ENCODE assay signal across 16 mouse cellular contexts in the genomic region with DNA sequence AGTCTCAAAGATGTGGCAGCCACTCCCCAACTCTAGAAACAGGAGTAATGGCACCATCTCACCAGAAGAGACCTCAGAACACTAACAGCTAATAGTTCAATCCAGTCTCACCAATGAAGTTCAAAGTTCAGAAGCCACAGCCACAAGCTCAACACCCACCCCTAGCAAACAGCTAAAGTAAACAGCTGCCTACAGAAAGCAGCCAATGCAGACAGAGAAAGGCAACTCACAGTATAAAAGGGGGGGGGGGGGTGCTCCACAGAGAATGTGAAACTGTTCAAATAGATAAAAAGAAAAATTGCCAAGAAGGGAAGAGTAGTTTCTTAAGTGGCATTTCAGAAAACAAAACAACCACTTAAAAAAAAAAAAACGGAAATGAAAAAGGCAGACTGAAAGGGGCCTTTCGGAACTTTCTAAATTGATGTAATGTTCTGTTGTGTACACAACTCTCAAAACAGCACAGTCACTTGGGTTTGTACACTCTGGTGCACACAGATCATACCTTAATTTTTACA. TPM values are rescaled to one million over a fixed set of nuclear protein-coding genes. Genes with fewer than 3 reads are reported as not detected.
DNase-seq lines count a peak whose midpoint lies in the region; ATAC-seq and TF ChIP-seq lines count a peak whose summit lies in the region.
"Had no signal": no experiment of that assay in that cellular context is flagged by ENCODE, and none has a peak within 500 bp of the region (broad histone marks: within the 10 kb centered on the region; RNA-seq: fewer than 3 reads in every experiment).

No protein-coding gene starts in this region.

- no peaks in the 10 kb centered on the region for H3K27me3 ChIP-seq in liver, adult 2 months (ENCODE audit: control insufficient read depth, insufficient read depth, low read length)
- no peaks in the 10 kb centered on the region for H3K27me3 ChIP-seq in G1E (ENCODE audit: insufficient read depth, low read length)
- no peaks in the 10 kb centered on the region for H3K27me3 ChIP-seq in intestine, embryonic 16.5 days (replicated peaks; ENCODE audit: control insufficient read depth, insufficient read depth, low read length)
- no peaks in the 10 kb centered on the region for H3K27me3 ChIP-seq in forebrain, embryonic 12.5 days
- H3K27me3 ChIP-seq in forebrain, embryonic 10.5 days (ENCODE audit: poor library complexity, severe bottlenecking) = no peaks in the 10 kb centered on the region
- no peaks in the 10 kb centered on the region for H3K27me3 ChIP-seq in midbrain, embryonic 11.5 days (ENCODE audit: control insufficient read depth, insufficient read depth, low read length)
- H3K27me3 ChIP-seq: embryonic facial prominence, embryonic 13.5 days; midbrain, embryonic 12.5 days; neural tube, embryonic 12.5 days had no signal

- no peaks in the 10 kb centered on the region for H3K9me3 ChIP-seq in G1E (replicated peaks)
- no peaks in the 10 kb centered on the region for H3K9me3 ChIP-seq in intestine, embryonic 16.5 days (ENCODE audit: control insufficient read depth, low read length)
- H3K9me3 ChIP-seq in forebrain, embryonic 12.5 days = no peaks in the 10 kb centered on the region
- no peaks in the 10 kb centered on the region for H3K9me3 ChIP-seq in forebrain, embryonic 10.5 days
- H3K9me3 ChIP-seq in midbrain, embryonic 11.5 days (ENCODE audit: control insufficient read depth, low read length) = no peaks in the 10 kb centered on the region
- H3K9me3 ChIP-seq: embryonic facial prominence, embryonic 13.5 days; midbrain, embryonic 12.5 days; neural tube, embryonic 12.5 days had no signal

- DNase-seq in liver, adult 2 months (ENCODE audit: extremely low read depth, low read depth, low spot score) = peak; percentile 94
- DNase-seq in liver = no peak
- no peak for DNase-seq in G1E (ENCODE audit: low spot score)
- DNase-seq in forebrain, embryonic 10.5 days (ENCODE audit: extremely low spot score, low spot score) = no peak
- DNase-seq in midbrain, embryonic 11.5 days (ENCODE audit: low spot score, missing footprints) = no peak
- DNase-seq: cerebellum, postnatal 14 days; gastrocnemius, postnatal 36 days; heart, postnatal 4 days; left cerebral cortex, postnatal 4 days had no signal

- H3K9ac ChIP-seq in liver, adult 2 months (ENCODE audit: low read depth, low read length) = no peak overlapping the region
- no peak overlapping the region for H3K9ac ChIP-seq in intestine, embryonic 16.5 days (ENCODE audit: low read depth, low read length)
- no peak overlapping the region for H3K9ac ChIP-seq in forebrain, embryonic 12.5 days
- no peak overlapping the region for H3K9ac ChIP-seq in midbrain, embryonic 11.5 days (ENCODE audit: low read length)
- H3K9ac ChIP-seq: embryonic facial prominence, embryonic 13.5 days; midbrain, embryonic 12.5 days; neural tube, embryonic 12.5 days had no signal

- H3K36me3 ChIP-seq in liver, adult 2 months (ENCODE audit: control insufficient read depth, insufficient read depth, low read length) = no peaks in the 10 kb centered on the region
- H3K36me3 ChIP-seq in G1E (replicated peaks) = peaks cover 20% of the 10 kb centered on the region
- H3K36me3 ChIP-seq in intestine, embryonic 16.5 days (ENCODE audit: control insufficient read depth, insufficient read depth, low read length) = no peaks in the 10 kb centered on the region
- no peaks in the 10 kb centered on the region for H3K36me3 ChIP-seq in forebrain, embryonic 12.5 days (replicated peaks)
- H3K36me3 ChIP-seq in forebrain, embryonic 10.5 days (replicated peaks) = no peaks in the 10 kb centered on the region
- no peaks in the 10 kb centered on the region for H3K36me3 ChIP-seq in midbrain, embryonic 11.5 days (ENCODE audit: control insufficient read depth, insufficient read depth, low read length)
- H3K36me3 ChIP-seq: embryonic facial prominence, embryonic 13.5 days; midbrain, embryonic 12.5 days; neural tube, embryonic 12.5 days had no signal

- H3K4me2 ChIP-seq in intestine, embryonic 16.5 days (ENCODE audit: low read depth, low read length) = no peak overlapping the region
- no peak overlapping the region for H3K4me2 ChIP-seq in forebrain, embryonic 12.5 days
- no peak overlapping the region for H3K4me2 ChIP-seq in midbrain, embryonic 11.5 days
- H3K4me2 ChIP-seq: embryonic facial prominence, embryonic 13.5 days; midbrain, embryonic 12.5 days; neural tube, embryonic 12.5 days had no signal

- TF ChIP-seq POLR2A in liver, adult 2 months (IDR thresholded peaks at IDR 0.05; ENCODE audit: extremely low read depth, insufficient read depth, low read length) = no peak

- 1% methylated on average over 2 of the region's 2 CpGs for WGBS in liver, adult 2 months
- 70% methylated on average over 2 of the region's 2 CpGs for WGBS in intestine, embryonic 16.5 days
- WGBS in forebrain, embryonic 12.5 days = 80% methylated on average over 2 of the region's 2 CpGs
- 87% methylated on average over 2 of the region's 2 CpGs for WGBS in forebrain, embryonic 10.5 days
- 89% methylated on average over 2 of the region's 2 CpGs for WGBS in midbrain, embryonic 11.5 days

- peak; percentile 64 for ATAC-seq in G1E (ENCODE audit: extremely low read depth, insufficient number of reproducible peaks, low FRiP score, poor library complexity, severe bottlenecking)
- ATAC-seq in intestine, embryonic 16.5 days = peak; percentile 82
- ATAC-seq in megakaryocyte-erythroid progenitor cell, adult 5-6 weeks (replicated peaks; ENCODE audit: low FRiP score, low TSS enrichment, poor library complexity, severe bottlenecking) = peak; percentile 55
- no peak for ATAC-seq in forebrain, embryonic 12.5 days (ENCODE audit: low FRiP score)
- no peak for ATAC-seq in midbrain, embryonic 11.5 days (ENCODE audit: low FRiP score)
- ATAC-seq: forebrain, embryonic 14.5 days had no signal

- no peak overlapping the region for H3K4me3 ChIP-seq in liver, adult 2 months (ENCODE audit: insufficient read depth, low read depth, low read length)
- no peak overlapping the region for H3K4me3 ChIP-seq in G1E (ENCODE audit: low read depth, low read length)
- no peak overlapping the region for H3K4me3 ChIP-seq in intestine, embryonic 16.5 days (ENCODE audit: low read length)
- no peak overlapping the region for H3K4me3 ChIP-seq in forebrain, embryonic 12.5 days (replicated peaks)
- H3K4me3 ChIP-seq in forebrain, embryonic 10.5 days = no peak overlapping the region
- H3K4me3 ChIP-seq in midbrain, embryonic 11.5 days (ENCODE audit: low read depth, low read length) = no peak overlapping the region
- H3K4me3 ChIP-seq: embryonic facial prominence, embryonic 13.5 days; midbrain, embryonic 12.5 days; neural tube, embryonic 12.5 days had no signal

- H3K79me2 ChIP-seq in liver, adult 2 months (ENCODE audit: control insufficient read depth, insufficient read depth, low read length) = peaks cover 40% of the 10 kb centered on the region; the same call in 1 of the 2 replicates

- H3K4me1 ChIP-seq in liver, adult 2 months (ENCODE audit: control insufficient read depth, insufficient read depth, low read length) = peaks cover 32% of the 10 kb centered on the region
- peaks cover 40% of the 10 kb centered on the region for H3K4me1 ChIP-seq in G1E (ENCODE audit: insufficient read depth, low read depth, low read length)
- H3K4me1 ChIP-seq in intestine, embryonic 16.5 days (ENCODE audit: control insufficient read depth, insufficient read depth, low read length) = peaks cover 7% of the 10 kb centered on the region
- H3K4me1 ChIP-seq in forebrain, embryonic 12.5 days = 0 out of 2 replicates have a peak, but pooled peaks cover 2% of the 10 kb centered on the region
- 0 out of 2 replicates have a peak, but pooled peaks cover 3% of the 10 kb centered on the region for H3K4me1 ChIP-seq in forebrain, embryonic 10.5 days
- no peaks in the 10 kb centered on the region for H3K4me1 ChIP-seq in midbrain, embryonic 11.5 days (ENCODE audit: control insufficient read depth, insufficient read depth, low read length)
- H3K4me1 ChIP-seq: midbrain, embryonic 12.5 days; neural tube, embryonic 12.5 days had no signal

- TF ChIP-seq CTCF in liver, adult 2 months (IDR thresholded peaks at IDR 0.05; ENCODE audit: low read depth, low read length) = no peak
- TF ChIP-seq CTCF in G1E (IDR thresholded peaks at IDR 0.05; ENCODE audit: low read depth, low read length) = no peak

- peak overlapping the region; percentile 84 for H3K27ac ChIP-seq in liver, adult 2 months (replicated peaks; ENCODE audit: insufficient read depth, low read depth, low read length)
- no peak overlapping the region for H3K27ac ChIP-seq in intestine, embryonic 16.5 days (ENCODE audit: low read length)
- H3K27ac ChIP-seq in forebrain, embryonic 12.5 days = no peak overlapping the region
- no peak overlapping the region for H3K27ac ChIP-seq in forebrain, embryonic 10.5 days
- no peak overlapping the region for H3K27ac ChIP-seq in midbrain, embryonic 11.5 days (ENCODE audit: low read depth, low read length)
- H3K27ac ChIP-seq: embryonic facial prominence, embryonic 13.5 days; midbrain, embryonic 12.5 days; neural tube, embryonic 12.5 days had no signal

RNA-seq across cellular contexts. Expression of gene Jak1, which starts 48.0 kb away (rescaled TPM):
- total RNA-seq in liver, adult 2 months (2014; rRNA removed) = 67.0 and 67.1 TPM in 2 replicates
- 19.2 and 21.7 TPM in 2 replicates for polyA plus RNA-seq in liver, adult 2 months (2012; rRNA removed)
- total RNA-seq in G1E (2014; fragmentation: Nextera tagmentation) (102 and 129 TPM in 2 replicates), G1E (2017) (71.6 and 89.5 TPM in 2 replicates)
- 253 and 263 TPM in 2 replicates for polyA plus RNA-seq in G1E (2012)
- polyA plus RNA-seq in intestine, embryonic 16.5 days (2015; fragmentation: Nextera tagmentation; extraction: Ambion mirVana) = 66.7 and 67.9 TPM in 2 replicates
- 82.6 and 108 TPM in 2 replicates for total RNA-seq in megakaryocyte-erythroid progenitor cell, adult 5-6 weeks (2014; fragmentation: Nextera tagmentation)
- total RNA-seq in megakaryocyte-erythroid progenitor cell, adult 5-6 weeks (2017) = 84.7 and 85.5 TPM in 2 replicates
- polyA plus RNA-seq in forebrain, embryonic 12.5 days (2016; fragmentation: Nextera tagmentation; extraction: Ambion mirVana) = 44.9 and 46.0 TPM in 2 replicates
- 41.7 and 42.4 TPM in 2 replicates for polyA plus RNA-seq in forebrain, embryonic 10.5 days (2016; fragmentation: Nextera tagmentation; extraction: Ambion mirVana)
- 52.2 and 58.2 TPM in 2 replicates for polyA plus RNA-seq in midbrain, embryonic 11.5 days (2014; fragmentation: Nextera tagmentation; extraction: Ambion mirVana)

Comparison
In these comparisons a context has a peak if more than half of its experiments do, and no peak if none do; other contexts are left out.
1. ATAC-seq: peak in G1E (single experiment), intestine, embryonic 16.5 days (single experiment) and megakaryocyte-erythroid progenitor cell, adult 5-6 weeks (single experiment); none in forebrain, embryonic 12.5 days (single experiment) and midbrain, embryonic 11.5 days (single experiment).